Mouse (Mus musculus): Measurements from ENCODE around the gene Galntl6.

DNA sequence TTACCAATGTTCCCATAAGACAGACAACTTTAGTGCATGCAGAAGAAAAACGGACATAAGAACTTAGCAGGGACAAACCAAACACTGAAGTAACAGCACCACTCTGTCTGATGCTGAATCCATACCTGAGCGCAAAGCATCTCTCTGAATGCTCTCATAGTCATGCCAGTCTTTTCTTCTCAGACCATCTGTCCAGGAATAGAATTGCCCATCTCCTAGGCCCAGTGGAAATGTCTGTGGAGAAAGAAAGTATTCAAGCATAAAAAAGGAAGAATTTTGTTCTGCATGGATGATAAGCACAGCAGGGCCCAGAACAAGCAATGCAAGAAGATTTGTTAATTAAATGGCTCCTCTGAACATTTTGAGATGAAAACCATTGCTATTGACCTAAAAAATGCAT lies 376.7 kb downstream of the Galntl6 start:
- TF ChIP-seq TAL1 (IDR thresholded peaks at IDR 0.05; ENCODE audit: low read length) (no peak), GATA1 (IDR thresholded peaks at IDR 0.05; ENCODE audit: low read length) (no peak)
